Comparison of ENCODE assay signal across 8 mouse cellular contexts in genomic region chr2:52424248-52424728, GRCm38 (mm10). TPM values are rescaled to one million over a fixed set of nuclear protein-coding genes. Genes with fewer than 3 reads are reported as not detected.
DNase-seq lines count a peak whose midpoint lies in the region; ATAC-seq and TF ChIP-seq lines count a peak whose summit lies in the region.

No protein-coding gene starts in this region.

- H3K9me3 ChIP-seq in G1E (replicated peaks): no peaks in the 10 kb centered on the region
- no peaks in the 10 kb centered on the region for H3K9me3 ChIP-seq in embryonic facial prominence, embryonic 15.5 days (replicated peaks)
- no peaks in the 10 kb centered on the region for H3K9me3 ChIP-seq in hindbrain, embryonic 13.5 days
- H3K9me3 ChIP-seq in liver, embryonic 14.5 days (ENCODE audit: control insufficient read depth, low read length): no peaks in the 10 kb centered on the region

- peak overlapping the region; percentile 93 for H3K27ac ChIP-seq in heart, adult 2 months
- peak overlapping the region; percentile 92 for H3K27ac ChIP-seq in embryonic facial prominence, embryonic 15.5 days (replicated peaks)
- H3K27ac ChIP-seq in hindbrain, embryonic 13.5 days: peak overlapping the region; percentile 92
- peak overlapping the region; percentile 67 for H3K27ac ChIP-seq in liver, embryonic 14.5 days

- TF ChIP-seq CTCF in heart, adult 2 months (IDR thresholded peaks at IDR 0.05): no peak
- TF ChIP-seq CTCF in G1E (IDR thresholded peaks at IDR 0.05; ENCODE audit: low read depth, low read length): no peak
- TF ChIP-seq CTCF in liver, embryonic 14.5 days (IDR thresholded peaks at IDR 0.05; ENCODE audit: low read depth): peak; percentile 22; the same call in 1 of the 2 replicates

- under 1% methylated on average over 37 of the region's 42 CpGs for WGBS in heart, adult 2 months
- under 1% methylated on average over 42 of the region's 42 CpGs for WGBS in embryonic facial prominence, embryonic 15.5 days
- WGBS in hindbrain, embryonic 13.5 days: under 1% methylated on average over 40 of the region's 42 CpGs
- WGBS in liver, embryonic 14.5 days (ENCODE audit: insufficient replicate concordance): under 1% methylated on average over 42 of the region's 42 CpGs

- H3K36me3 ChIP-seq in heart, adult 2 months (ENCODE audit: control insufficient read depth, insufficient read depth, low read length): peaks cover 27% of the 10 kb centered on the region
- H3K36me3 ChIP-seq in G1E (replicated peaks): peaks cover 8% of the 10 kb centered on the region
- H3K36me3 ChIP-seq in embryonic facial prominence, embryonic 15.5 days: no peaks in the 10 kb centered on the region
- H3K36me3 ChIP-seq in hindbrain, embryonic 13.5 days: no peaks in the 10 kb centered on the region
- H3K36me3 ChIP-seq in liver, embryonic 14.5 days (replicated peaks; ENCODE audit: control insufficient read depth, insufficient read depth, low read depth): no peaks in the 10 kb centered on the region

- H3K79me2 ChIP-seq in heart, adult 2 months (replicated peaks; ENCODE audit: control insufficient read depth, insufficient read depth, low read length): peaks cover 8% of the 10 kb centered on the region

- TF ChIP-seq EP300 in heart, adult 2 months (IDR thresholded peaks at IDR 0.05; ENCODE audit: insufficient read depth, low read depth, low read length): no peak
- TF ChIP-seq EP300 in liver, embryonic 14.5 days (IDR thresholded peaks at IDR 0.05; ENCODE audit: low read depth): no peak

- H3K4me3 ChIP-seq in heart, adult 2 months: peak overlapping the region; percentile 97
- peak overlapping the region; percentile 96 for H3K4me3 ChIP-seq in G1E (ENCODE audit: low read depth, low read length)
- peak overlapping the region; percentile 97 for H3K4me3 ChIP-seq in embryonic facial prominence, embryonic 15.5 days (replicated peaks)
- H3K4me3 ChIP-seq in hindbrain, embryonic 13.5 days: peak overlapping the region; percentile 94
- H3K4me3 ChIP-seq in liver, embryonic 14.5 days (ENCODE audit: insufficient read depth in 1 of 2, low read depth in 2 of 2, low read length in 2 of 2): peak overlapping the region; percentile 75 to 96

- peak in 1 of 2 experiments; percentile 75 for DNase-seq in heart, adult 2 months
- no peak for DNase-seq in heart, adult 9 months (ENCODE audit: low spot score in 2 of 2)
- no peak for DNase-seq in G1E (ENCODE audit: low spot score)
- peak in 2 of 3 experiments; percentile 22 to 36 for DNase-seq in liver, embryonic 14.5 days (ENCODE audit: low read depth in 3 of 3, low spot score in 3 of 3)
- DNase-seq in naive thymus-derived CD4-positive, alpha-beta T cell, adult 2 months (ENCODE audit: low read depth): peak; percentile 66
- DNase-seq in layer of hippocampus, postnatal 36 days: no peak

- TF ChIP-seq POLR2A in heart, adult 2 months (IDR thresholded peaks at IDR 0.05; ENCODE audit: insufficient read depth, low read depth, low read length): no peak

- peak overlapping the region; percentile 64 for H3K4me2 ChIP-seq in embryonic facial prominence, embryonic 15.5 days (replicated peaks)
- peak overlapping the region; percentile 70 for H3K4me2 ChIP-seq in hindbrain, embryonic 13.5 days
- peak overlapping the region; percentile 77 for H3K4me2 ChIP-seq in liver, embryonic 14.5 days (ENCODE audit: low read depth)

- 0 out of 2 replicates have a peak, but pooled peaks have one; percentile 5 for ATAC-seq in G1E (ENCODE audit: extremely low read depth, insufficient number of reproducible peaks, low FRiP score, poor library complexity, severe bottlenecking)
- ATAC-seq in embryonic facial prominence, embryonic 15.5 days (ENCODE audit: insufficient number of reproducible peaks, low FRiP score, low TSS enrichment, low read depth): peak; percentile 73
- ATAC-seq in hindbrain, embryonic 13.5 days (ENCODE audit: low FRiP score): peak; percentile 86
- ATAC-seq in liver, embryonic 14.5 days (ENCODE audit: insufficient read depth): peak; percentile 70

- peak overlapping the region; percentile 84 for H3K9ac ChIP-seq in heart, adult 2 months (ENCODE audit: low read depth, low read length)
- peak overlapping the region; percentile 92 for H3K9ac ChIP-seq in embryonic facial prominence, embryonic 15.5 days
- H3K9ac ChIP-seq in hindbrain, embryonic 13.5 days: peak overlapping the region; percentile 94
- peak overlapping the region; percentile 95 for H3K9ac ChIP-seq in liver, embryonic 14.5 days (replicated peaks)

- intact Hi-C loops in heart, adult 2 months (cut with DNase I): loop anchor here (5.0 to 10.0 kb wide), 4 partner anchors 148 to 771 kb away; partner anchors contain the start of genes Arl6ip6, Prpf40a and Rif1

- H3K4me1 ChIP-seq in heart, adult 2 months (ENCODE audit: control insufficient read depth, insufficient read depth, low read length): peaks cover 20% of the 10 kb centered on the region
- peaks cover 38% of the 10 kb centered on the region for H3K4me1 ChIP-seq in G1E (ENCODE audit: insufficient read depth, low read depth, low read length)
- peaks cover 24% of the 10 kb centered on the region for H3K4me1 ChIP-seq in embryonic facial prominence, embryonic 15.5 days
- H3K4me1 ChIP-seq in hindbrain, embryonic 13.5 days (replicated peaks): peaks cover 34% of the 10 kb centered on the region
- peaks cover 22 to 33% of the 10 kb centered on the region in 2 experiments for H3K4me1 ChIP-seq in liver, embryonic 14.5 days (replicated peaks; ENCODE audit: control insufficient read depth in 2 of 2, insufficient read depth in 2 of 2, low read length in 1 of 2)

- H3K27me3 ChIP-seq in heart, adult 2 months (ENCODE audit: control insufficient read depth, insufficient read depth, low read length): no peaks in the 10 kb centered on the region
- H3K27me3 ChIP-seq in G1E (ENCODE audit: insufficient read depth, low read length): no peaks in the 10 kb centered on the region
- H3K27me3 ChIP-seq in embryonic facial prominence, embryonic 15.5 days: no peaks in the 10 kb centered on the region
- H3K27me3 ChIP-seq in hindbrain, embryonic 13.5 days: no peaks in the 10 kb centered on the region
- no peaks in the 10 kb centered on the region for H3K27me3 ChIP-seq in liver, embryonic 14.5 days (ENCODE audit: control insufficient read depth, insufficient read depth, low read length)

RNA-seq across cellular contexts. Expression of gene Arl5a, which starts 0.4 kb away (rescaled TPM):
- 10 to 100 TPM; 32.5 to 33.9 TPM for total RNA-seq in heart, adult 2 months (2021)
- 10.0 and 23.9 TPM in 2 replicates for polyA plus RNA-seq in heart, adult 2 months (2012; rRNA removed)
- total RNA-seq in G1E (2014; fragmentation: Nextera tagmentation) (32.1 and 45.9 TPM in 2 replicates), G1E (2017) (36.6 and 40.3 TPM in 2 replicates)
- polyA plus RNA-seq in G1E (2012): 5.4 and 6.4 TPM in 2 replicates
- polyA plus RNA-seq in embryonic facial prominence, embryonic 15.5 days (2015; fragmentation: Nextera tagmentation; extraction: Ambion mirVana): 39.6 and 39.8 TPM in 2 replicates
- 39.9 and 40.2 TPM in 2 replicates for polyA plus RNA-seq in hindbrain, embryonic 13.5 days (2015; fragmentation: Nextera tagmentation; extraction: Ambion mirVana)
- 12.9 and 18.2 TPM in 2 replicates for polyA plus RNA-seq in liver, embryonic 14.5 days (2012; rRNA removed)
- polyA plus RNA-seq in liver, embryonic 14.5 days (2014; fragmentation: Nextera tagmentation; extraction: Ambion mirVana): 34.9 and 42.0 TPM in 2 replicates
- 10 to 100 TPM; 66.7 to 68.0 TPM for total RNA-seq in layer of hippocampus, postnatal 36 days (2021)

RNA-seq across cellular contexts. Expression of gene Neb, which starts 46.0 kb away (rescaled TPM):
- total RNA-seq in heart, adult 2 months (2021): 10 to 100 TPM in 1 of 2 experiments, 1 to 10 TPM in 1; 7.6 to 10.2 TPM
- polyA plus RNA-seq in heart, adult 2 months (2012; rRNA removed): 1.0 and 3.2 TPM in 2 replicates
- total RNA-seq in G1E (2014; fragmentation: Nextera tagmentation) (0.75 and 2.6 TPM in 2 replicates), G1E (2017) (0.58 and 1.2 TPM in 2 replicates)
- polyA plus RNA-seq in G1E (2012): 0.01 and 0.05 TPM in 2 replicates
- polyA plus RNA-seq in embryonic facial prominence, embryonic 15.5 days (2015; fragmentation: Nextera tagmentation; extraction: Ambion mirVana): 109 and 159 TPM in 2 replicates
- 1.2 and 2.0 TPM in 2 replicates for polyA plus RNA-seq in hindbrain, embryonic 13.5 days (2015; fragmentation: Nextera tagmentation; extraction: Ambion mirVana)
- polyA plus RNA-seq in liver, embryonic 14.5 days (2012; rRNA removed): 0.12 and 0.13 TPM in 2 replicates
- 0.14 and 0.18 TPM in 2 replicates for polyA plus RNA-seq in liver, embryonic 14.5 days (2014; fragmentation: Nextera tagmentation; extraction: Ambion mirVana)
- 1 to 10 TPM; 1.3 to 1.7 TPM for total RNA-seq in layer of hippocampus, postnatal 36 days (2021)

Comparison
In these comparisons a context has a peak if more than half of its experiments do, and no peak if none do; other contexts are left out.
1. DNase-seq: peak in liver, embryonic 14.5 days (2 of 3) and naive thymus-derived CD4-positive, alpha-beta T cell, adult 2 months (single experiment); none in heart, adult 9 months (0 of 2), G1E (single experiment) and layer of hippocampus, postnatal 36 days (0 of 2).
2. ATAC-seq: peak in every context shown above with its lines; median percentile 86 in hindbrain, embryonic 13.5 days; 73 in embryonic facial prominence, embryonic 15.5 days; 70 in liver, embryonic 14.5 days; 5 in G1E.
3. RNA of gene Neb, which starts 46.0 kb away (polyA plus RNA-seq): 109 to 159 TPM in embryonic facial prominence, embryonic 15.5 days; 1.2 to 2.0 TPM in hindbrain, embryonic 13.5 days, 1.0 to 3.2 TPM in heart, adult 2 months, 0.12 to 0.18 TPM in liver, embryonic 14.5 days and 0.01 to 0.05 TPM in G1E; every median in the first group is over 10 times any median in the second.
4. Peak in every context shown above with its lines, with median percentiles within 50 percentile points of each other: H3K27ac ChIP-seq, H3K4me3 ChIP-seq, H3K9ac ChIP-seq and H3K4me2 ChIP-seq.